In genomic region chr12:55385931-55386330, GRCm38 (mm10) we compare ENCODE assay signal across 8 mouse cellular contexts. TPM values are rescaled to one million over a fixed set of nuclear protein-coding genes. Genes with fewer than 3 reads are reported as not detected.
DNase-seq lines count a peak whose midpoint lies in the region; ATAC-seq lines count a peak whose summit lies in the region.

No protein-coding gene starts in this region.

- DNase-seq in adrenal gland, adult 2 months: peak; percentile 30
- DNase-seq in adrenal gland, postnatal 25 days: no peak
- DNase-seq in layer of hippocampus, adult 11-12 months (ENCODE audit: low spot score): peak; percentile 35
- no peak for DNase-seq in layer of hippocampus, postnatal 10 days (ENCODE audit: low spot score in 2 of 2)
- DNase-seq in brain, adult 2 months (ENCODE audit: low read depth, low spot score): peak; percentile 70
- DNase-seq in induced T-regulatory cell, adult 2 months (ENCODE audit: low read depth): peak; percentile 29
- no peak for DNase-seq in right cerebral cortex, adult 2 months (ENCODE audit: low spot score in 2 of 2)

- ATAC-seq in CD4-positive, CD25-positive, alpha-beta regulatory T cell, adult 4 months: no peak

RNA-seq across cellular contexts. Expression of gene Psma6, which starts 1.9 kb away (rescaled TPM):
- total RNA-seq in adrenal gland, adult 2 months (2021): 100 to 1,000 TPM; 208 to 242 TPM
- 12.5 and 14.8 TPM in 2 replicates for polyA plus RNA-seq in adrenal gland, adult 2 months (2012; rRNA removed)
- total RNA-seq in adrenal gland, postnatal 25 days (2021): 216 and 229 TPM in 2 replicates
- total RNA-seq in layer of hippocampus, postnatal 10 days (2021): 100 to 1,000 TPM; 167 to 168 TPM
- 100 to 1,000 TPM; 249 to 250 TPM for polyA plus RNA-seq in CD4-positive, CD25-positive, alpha-beta regulatory T cell, adult 4 months (2017; shearing (Covaris generic))

Comparison
In these comparisons a context has a peak if more than half of its experiments do, and no peak if none do; other contexts are left out.
1. DNase-seq: peak in adrenal gland, adult 2 months (single experiment), layer of hippocampus, adult 11-12 months (single experiment), brain, adult 2 months (single experiment) and induced T-regulatory cell, adult 2 months (single experiment); none in adrenal gland, postnatal 25 days (single experiment), layer of hippocampus, postnatal 10 days (0 of 2) and right cerebral cortex, adult 2 months (0 of 2).